Mouse (Mus musculus): ENCODE measurements at regions not wholly inside any gene's neighbourhood (a gene's known extent, or its start where the extent isn't known, plus 50 kb on each side); places are given as distances from the start of the nearest gene placed in this dataset.

GRCm38 (mm10) chr2:45652977-45653376 lies 535.8 kb upstream of the Zeb2 start:
- H3K27me3 ChIP-seq (replicated peaks; ENCODE audit: control insufficient read depth, insufficient read depth, low read length), result no peaks in the 10 kb centered on the region
- H3K36me3 ChIP-seq (ENCODE audit: control insufficient read depth, insufficient read depth), result no peaks in the 10 kb centered on the region
- H3K4me2 ChIP-seq (replicated peaks; ENCODE audit: low read depth), result no peak overlapping the region
- 76% methylated on average over 3 of the region's 3 CpGs for WGBS
- H3K4me3 ChIP-seq (ENCODE audit: low read depth, low read length), result no peak overlapping the region
- ATAC-seq, result no peak
- H3K9ac ChIP-seq (ENCODE audit: low read depth, low read length), result no peak overlapping the region
- no peaks in the 10 kb centered on the region for H3K9me3 ChIP-seq (ENCODE audit: control insufficient read depth)
- no peak for TF ChIP-seq CTCF (IDR thresholded peaks at IDR 0.05; ENCODE audit: low read depth)
- no peaks in the 10 kb centered on the region for H3K4me1 ChIP-seq (replicated peaks; ENCODE audit: control insufficient read depth, insufficient read depth, low read length)
- H3K27ac ChIP-seq (ENCODE audit: low read depth, low read length), result no peak overlapping the region

GRCm38 (mm10) chr2:45650271-45650985 lies 533.2 kb upstream of the Zeb2 start:
- no peak for TF ChIP-seq CTCF (IDR thresholded peaks at IDR 0.05; ENCODE audit: low read depth)
- WGBS, result 85% methylated on average over 5 of the region's 5 CpGs
- no peak overlapping the region for H3K27ac ChIP-seq (ENCODE audit: low read depth, low read length)
- no peak for ATAC-seq
- H3K27me3 ChIP-seq (replicated peaks; ENCODE audit: control insufficient read depth, insufficient read depth, low read length), result no peaks in the 10 kb centered on the region
- H3K4me1 ChIP-seq (replicated peaks; ENCODE audit: control insufficient read depth, insufficient read depth, low read length), result no peaks in the 10 kb centered on the region
- H3K9ac ChIP-seq (ENCODE audit: low read depth, low read length), result no peak overlapping the region
- no peaks in the 10 kb centered on the region for H3K9me3 ChIP-seq (ENCODE audit: control insufficient read depth)
- H3K4me2 ChIP-seq (replicated peaks; ENCODE audit: low read depth), result no peak overlapping the region
- no peaks in the 10 kb centered on the region for H3K36me3 ChIP-seq (ENCODE audit: control insufficient read depth, insufficient read depth)
- H3K4me3 ChIP-seq (ENCODE audit: low read depth, low read length), result no peak overlapping the region

- 82% methylated on average over 3 of the region's 3 CpGs for WGBS
- ATAC-seq, result no peak
Observed at GRCm38 (mm10) chr2:45647846-45648245, 530.7 kb upstream of the Zeb2 start.

DNA sequence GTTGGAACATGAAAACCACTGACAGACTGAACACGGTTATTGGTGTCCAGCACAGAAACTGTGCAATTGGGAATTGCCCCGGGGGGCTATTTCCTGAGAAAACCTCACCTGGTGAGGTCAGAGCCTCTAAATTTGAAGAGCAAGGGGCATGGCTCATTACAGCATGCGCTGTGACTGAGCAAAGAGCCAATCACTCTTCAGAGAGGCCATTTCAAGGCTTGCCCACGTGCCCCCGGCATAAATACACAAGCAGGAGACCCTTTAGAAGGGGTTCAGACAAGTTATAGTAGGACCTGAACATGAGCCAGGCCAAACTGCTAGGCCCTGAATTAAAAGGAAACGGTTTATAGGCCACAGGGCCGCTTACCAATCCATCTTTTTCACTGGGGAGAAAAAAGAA lies 512.9 kb upstream of the Zeb2 start:
- WGBS, result 82% methylated on average over 7 of the region's 7 CpGs

More at GRCm38 (mm10) chr2:45647846-45648245, 530.7 kb upstream of the Zeb2 start:
- Histone ChIP-seq H3K4me2 (replicated peaks; ENCODE audit: low read depth) (no peak overlapping the region), H3K9me3 (ENCODE audit: control insufficient read depth) (no peaks in the 10 kb centered on the region), H3K27me3 (replicated peaks; ENCODE audit: control insufficient read depth, insufficient read depth, low read length) (no peaks in the 10 kb centered on the region), H3K9ac (ENCODE audit: low read depth, low read length) (no peak overlapping the region), H3K4me1 (replicated peaks; ENCODE audit: control insufficient read depth, insufficient read depth, low read length) (no peaks in the 10 kb centered on the region), H3K36me3 (ENCODE audit: control insufficient read depth, insufficient read depth) (no peaks in the 10 kb centered on the region), H3K27ac (ENCODE audit: low read depth, low read length) (no peak overlapping the region), H3K4me3 (ENCODE audit: low read depth, low read length) (no peak overlapping the region)
- TF ChIP-seq CTCF (IDR thresholded peaks at IDR 0.05; ENCODE audit: low read depth), result no peak

DNA sequence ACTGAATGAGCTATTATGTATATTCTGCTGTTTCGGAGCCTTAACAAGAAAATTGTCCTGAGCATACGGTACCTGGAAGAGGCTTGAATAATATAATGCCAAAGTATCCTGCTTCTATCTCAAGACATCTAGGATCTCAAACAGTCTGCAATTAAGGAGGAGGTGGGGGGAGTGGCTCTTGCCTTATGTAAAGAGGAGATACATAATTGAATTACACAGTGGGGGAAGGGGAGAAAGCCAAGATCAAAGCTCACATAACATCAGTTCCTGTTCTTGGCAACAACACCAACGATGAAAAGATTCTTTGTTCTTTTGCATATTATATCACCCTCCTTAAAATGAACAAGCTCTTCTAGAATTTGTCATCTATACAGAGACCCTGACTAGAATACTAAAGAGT lies 512.4 kb upstream of the Zeb2 start:
- no peaks in the 10 kb centered on the region; the same call in 1 of the 2 replicates for H3K4me1 ChIP-seq (replicated peaks; ENCODE audit: control insufficient read depth, insufficient read depth, low read length)
- 63% methylated on average over 3 of the region's 3 CpGs for WGBS
- H3K27me3 ChIP-seq (replicated peaks; ENCODE audit: control insufficient read depth, insufficient read depth, low read length), result no peaks in the 10 kb centered on the region
- H3K9me3 ChIP-seq (ENCODE audit: control insufficient read depth), result no peaks in the 10 kb centered on the region
- H3K27ac ChIP-seq (ENCODE audit: low read depth, low read length), result no peak overlapping the region
- H3K9ac ChIP-seq (ENCODE audit: low read depth, low read length), result no peak overlapping the region
- no peak overlapping the region for H3K4me3 ChIP-seq (ENCODE audit: low read depth, low read length)
- no peaks in the 10 kb centered on the region for H3K36me3 ChIP-seq (ENCODE audit: control insufficient read depth, insufficient read depth)
- no peak for TF ChIP-seq CTCF (IDR thresholded peaks at IDR 0.05; ENCODE audit: low read depth)
- no peak for ATAC-seq
- H3K4me2 ChIP-seq (replicated peaks; ENCODE audit: low read depth), result no peak overlapping the region

More for the DNA sequence above, 512.9 kb upstream of the Zeb2 start:
- Histone ChIP-seq H3K4me3 (ENCODE audit: low read depth, low read length) (no peak overlapping the region), H3K4me1 (replicated peaks; ENCODE audit: control insufficient read depth, insufficient read depth, low read length) (no peaks in the 10 kb centered on the region; the same call in 1 of the 2 replicates), H3K9ac (ENCODE audit: low read depth, low read length) (no peak overlapping the region), H3K4me2 (replicated peaks; ENCODE audit: low read depth) (no peak overlapping the region), H3K27me3 (replicated peaks; ENCODE audit: control insufficient read depth, insufficient read depth, low read length) (no peaks in the 10 kb centered on the region), H3K27ac (ENCODE audit: low read depth, low read length) (no peak overlapping the region), H3K36me3 (ENCODE audit: control insufficient read depth, insufficient read depth) (no peaks in the 10 kb centered on the region), H3K9me3 (ENCODE audit: control insufficient read depth) (no peaks in the 10 kb centered on the region)
- TF ChIP-seq CTCF (IDR thresholded peaks at IDR 0.05; ENCODE audit: low read depth), result no peak
- ATAC-seq, result no peak

- no peak for TF ChIP-seq CTCF (IDR thresholded peaks at IDR 0.05; ENCODE audit: low read depth)
- H3K4me3 ChIP-seq (ENCODE audit: low read depth, low read length), result no peak overlapping the region
- H3K9me3 ChIP-seq (ENCODE audit: control insufficient read depth), result no peaks in the 10 kb centered on the region
- H3K36me3 ChIP-seq (ENCODE audit: control insufficient read depth, insufficient read depth), result no peaks in the 10 kb centered on the region
- H3K4me1 ChIP-seq (replicated peaks; ENCODE audit: control insufficient read depth, insufficient read depth, low read length), result no peaks in the 10 kb centered on the region
- H3K27me3 ChIP-seq (replicated peaks; ENCODE audit: control insufficient read depth, insufficient read depth, low read length), result no peaks in the 10 kb centered on the region
- H3K9ac ChIP-seq (ENCODE audit: low read depth, low read length), result no peak overlapping the region
- WGBS, result 70% methylated on average over 3 of the region's 3 CpGs
- no peak for ATAC-seq
- H3K27ac ChIP-seq (ENCODE audit: low read depth, low read length), result no peak overlapping the region
- no peak overlapping the region for H3K4me2 ChIP-seq (replicated peaks; ENCODE audit: low read depth)
Observed at GRCm38 (mm10) chr2:45623056-45623455, 505.9 kb upstream of the Zeb2 start.
